Mouse (Mus musculus) ES-Bruce4 (cell line): ENCODE results near the gene Astl.

Experiments
- CTCF ChIP-seq: IDR thresholded peaks from one replicate; pipeline ENCODE4 v1.8.1; 2011; ENCODE audit warnings: low read depth, low read length
- POLR2A ChIP-seq: IDR thresholded peaks from one replicate; pipeline ENCODE4 v1.8.1; 2011; ENCODE audit warnings: low read length; ENCODE audit not compliant: insufficient read depth

- TF ChIP-seq CTCF, result no peak
- no peak for TF ChIP-seq POLR2A
Measured at GRCm38 (mm10) chr2:127394606-127395161, 56.2 kb downstream of the Astl start.
